Comparison of ENCODE assay signal across 34 mouse cellular contexts in the genomic region with DNA sequence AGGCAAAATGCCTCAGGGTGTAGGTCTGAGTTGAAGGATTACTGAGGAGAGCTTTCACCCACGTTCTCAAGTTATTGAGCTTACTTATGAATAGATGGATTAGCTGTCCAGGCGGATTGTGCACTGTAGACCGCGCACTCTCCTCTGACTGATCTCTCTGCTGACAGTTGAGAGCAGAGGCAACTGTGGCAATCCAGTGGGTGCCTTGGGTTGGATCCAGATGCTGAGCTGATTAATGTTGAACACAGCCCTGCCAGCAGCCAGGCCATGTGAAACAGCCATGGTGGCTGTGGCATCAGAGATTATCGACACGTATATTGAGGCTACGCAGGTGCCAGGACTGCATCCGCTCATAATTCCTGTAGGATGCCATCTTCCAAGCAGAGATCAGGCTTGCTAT. TPM values are rescaled to one million over a fixed set of nuclear protein-coding genes. Genes with fewer than 3 reads are reported as not detected.
"Had no signal": no experiment of that assay in that cellular context is flagged by ENCODE, and none has a peak within 500 bp of the region (broad histone marks: within the 10 kb centered on the region; RNA-seq: fewer than 3 reads in every experiment).

No protein-coding gene starts in this region.

- DNase-seq: gastrocnemius, adult 2 months; gastrocnemius, postnatal 10 days; gastrocnemius, postnatal 25 days; heart, adult 2 months; heart, postnatal 10 days; heart, postnatal 36 days; kidney, adult 11 months; kidney, adult 2 months; kidney, adult 9 months; kidney, postnatal 14 days; kidney, postnatal 36 days; layer of hippocampus, adult 9-11 months; layer of hippocampus, postnatal 36 days; left cerebral cortex, postnatal 4 days had no signal

- H3K27ac ChIP-seq: gastrocnemius, adult 2 months; heart, adult 2 months; hindbrain, embryonic 10.5 days; hindbrain, embryonic 12.5 days; hindbrain, embryonic 15.5 days; hindbrain, postnatal 0 days; intestine, embryonic 15.5 days; kidney, embryonic 15.5 days; kidney, postnatal 0 days; limb, embryonic 13.5 days; limb, embryonic 15.5 days; liver, embryonic 12.5 days; liver, embryonic 14.5 days had no signal

- H3K9me3 ChIP-seq: hindbrain, embryonic 10.5 days; hindbrain, embryonic 15.5 days; intestine, embryonic 15.5 days; kidney, embryonic 15.5 days; limb, embryonic 15.5 days; liver, embryonic 12.5 days had no signal

- ATAC-seq: hindbrain, postnatal 0 days; intestine, embryonic 15.5 days; liver, embryonic 12.5 days had no signal

- H3K36me3 ChIP-seq: heart, embryonic 12.5 days; hindbrain, embryonic 10.5 days; hindbrain, embryonic 12.5 days; hindbrain, embryonic 15.5 days; intestine, embryonic 15.5 days; kidney, embryonic 15.5 days; limb, embryonic 13.5 days; limb, embryonic 15.5 days; liver, embryonic 12.5 days had no signal

- H3K4me1 ChIP-seq: heart, embryonic 12.5 days; hindbrain, embryonic 10.5 days; hindbrain, embryonic 12.5 days; hindbrain, embryonic 15.5 days; liver, embryonic 12.5 days had no signal

- H3K9ac ChIP-seq: heart, embryonic 12.5 days; hindbrain, embryonic 12.5 days; hindbrain, embryonic 15.5 days; intestine, embryonic 15.5 days; kidney, embryonic 15.5 days; limb, embryonic 13.5 days; limb, embryonic 15.5 days; liver, embryonic 12.5 days; liver, embryonic 14.5 days had no signal

- H3K27me3 ChIP-seq: hindbrain, embryonic 12.5 days; hindbrain, embryonic 15.5 days; intestine, embryonic 15.5 days; limb, embryonic 15.5 days; liver, embryonic 12.5 days had no signal

- H3K4me2 ChIP-seq: heart, embryonic 12.5 days; hindbrain, embryonic 12.5 days; hindbrain, embryonic 15.5 days; intestine, embryonic 15.5 days; kidney, embryonic 15.5 days; limb, embryonic 13.5 days; limb, embryonic 15.5 days; liver, embryonic 12.5 days had no signal

- H3K4me3 ChIP-seq: gastrocnemius, adult 2 months; heart, adult 2 months; heart, embryonic 12.5 days; hindbrain, embryonic 10.5 days; hindbrain, embryonic 12.5 days; hindbrain, embryonic 15.5 days; intestine, embryonic 15.5 days; kidney, embryonic 15.5 days; limb, embryonic 13.5 days; limb, embryonic 15.5 days; liver, embryonic 12.5 days had no signal

RNA-seq across cellular contexts. Expression of a gene that starts 53.6 kb away (rescaled TPM):
- total RNA-seq: gastrocnemius, adult 2 months; gastrocnemius, postnatal 10 days; gastrocnemius, postnatal 25 days; gastrocnemius, postnatal 4 days; heart, adult 2 months; heart, postnatal 10 days; heart, postnatal 36 days; layer of hippocampus, adult 18-20 months; layer of hippocampus, adult 8-10 months; layer of hippocampus, postnatal 14 days; layer of hippocampus, postnatal 36 days; left cerebral cortex, adult 18-20 months; left cerebral cortex, adult 8-10 months; left cerebral cortex, postnatal 10 days; left cerebral cortex, postnatal 25 days; left cerebral cortex, postnatal 4 days had no signal
- polyA plus RNA-seq: hindbrain, embryonic 12.5 days had no signal
